Mouse (Mus musculus) liver, embryonic 11.5 days (tissue): ENCODE data around the gene Alox8. TPM values are rescaled to one million over a fixed set of nuclear protein-coding genes. Genes with fewer than 3 reads are reported as not detected.

Experiments
- ATAC-seq: fragments of 200-750 bp; cut with Nextera tagmentation; replicated peaks from 2 replicates; pipeline ENCODE4 v1.8.0; 2017; ENCODE audit warnings: moderate number of reproducible peaks, mild to moderate bottlenecking, moderate TSS enrichment, moderate library complexity; ENCODE audit not compliant: low FRiP score
- DNase-seq: peaks from one replicate; pipeline ENCODE4 v3.0.0-alpha.2; 2017; ENCODE audit warnings: low spot score
- H3K27ac ChIP-seq: fragments of 300-500 bp; sonication (generic); 2 replicates; pipeline ENCODE4 v1.5.1; 2014; ENCODE audit warnings: mild to moderate bottlenecking, low read depth, low read length, control low read depth
- H3K27me3 ChIP-seq: fragments of 300-500 bp; sonication (generic); replicated peaks from 2 replicates; pipeline ENCODE4 v1.6.1; 2014; ENCODE audit warnings: low read length, mixed read lengths; ENCODE audit not compliant: control insufficient read depth, insufficient read depth
- H3K36me3 ChIP-seq: fragments of 300-500 bp; sonication (generic); 2 replicates; pipeline ENCODE4 v1.6.1; 2014; ENCODE audit warnings: mild to moderate bottlenecking, low read length, moderate library complexity, mixed read lengths; ENCODE audit not compliant: control insufficient read depth, insufficient read depth
- H3K4me1 ChIP-seq: fragments of 300-500 bp; sonication (generic); replicated peaks from 2 replicates; pipeline ENCODE4 v1.6.1; 2014; ENCODE audit warnings: low read length, mixed read lengths; ENCODE audit not compliant: control insufficient read depth, insufficient read depth
- H3K4me2 ChIP-seq: fragments of 300-500 bp; sonication (generic); 2 replicates; pipeline ENCODE4 v1.6.1; 2014; ENCODE audit warnings: mild to moderate bottlenecking, control low read depth, moderate library complexity
- H3K4me3 ChIP-seq: fragments of 300-500 bp; sonication (generic); 2 replicates; pipeline ENCODE4 v1.5.1; 2014; ENCODE audit warnings: low read depth, low read length, control low read depth
- H3K9ac ChIP-seq: fragments of 300-500 bp; sonication (generic); 2 replicates; pipeline ENCODE4 v1.6.1; 2014; ENCODE audit warnings: low read depth, low read length, control low read depth
- H3K9me3 ChIP-seq: fragments of 300-500 bp; sonication (generic); 2 replicates; pipeline ENCODE4 v1.6.1; 2016; ENCODE audit warnings: low read length, inconsistent platforms, mixed read lengths; ENCODE audit not compliant: control insufficient read depth
- WGBS: fragments of 180-500 bp; shearing (Covaris S2); extraction: QIAGEN DNeasy Blood & Tissue Kit; methylation state at CpG from one replicate; pipeline ENCODE4 v1.1.7; 2014; 5-methylcytosine and 5-hydroxymethylcytosine counted together
- polyA plus RNA-seq: library from polyadenylated mRNA; unstranded; fragments of >200 nt; fragmentation: Nextera tagmentation; extraction: Ambion mirVana; gene quantifications from 2 replicates; pipeline ENCODE4 v1.2.1, GENCODE M21; 2014

Alox8 gene
- polyA plus RNA-seq, 1 experiment from 2014 or later, result 0.12 TPM

- WGBS, result 74% methylated on average over 1 of the region's 1 CpGs
- Histone ChIP-seq H3K4me3 (no peak overlapping the region), H3K27ac (no peak overlapping the region), H3K36me3 (no peaks in the 10 kb centered on the region), H3K9me3 (no peaks in the 10 kb centered on the region), H3K27me3 (peaks cover 14% of the 10 kb centered on the region), H3K9ac (no peak overlapping the region), H3K4me2 (no peak overlapping the region), H3K4me1 (no peaks in the 10 kb centered on the region)
- ATAC-seq (no peak), DNase-seq (no peak)
Observed at GRCm38 (mm10) chr11:69225715-69226114, 28.1 kb upstream of the Alox8 start.

DNA sequence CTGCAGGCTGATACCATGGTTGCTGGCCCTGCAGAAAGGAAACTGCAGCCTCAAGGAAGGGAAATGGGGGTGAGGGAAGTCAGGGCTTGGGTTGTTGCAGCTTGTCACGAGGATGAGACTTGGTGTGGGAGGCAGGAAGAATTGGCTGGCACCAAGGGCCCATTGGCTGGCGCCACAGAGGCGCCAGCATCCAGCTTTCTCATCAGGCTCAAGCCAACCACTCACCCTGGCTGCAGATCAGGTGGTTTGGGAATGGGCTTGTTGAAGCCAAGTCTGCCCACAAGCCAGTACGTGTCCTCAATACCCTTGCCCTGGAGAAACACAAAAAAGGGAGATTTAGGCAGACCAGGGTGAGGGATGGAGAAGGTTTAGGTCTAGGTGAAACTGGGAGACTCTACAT lies 25.5 kb upstream of the Alox8 start:
- H3K4me1 ChIP-seq, result no peaks in the 10 kb centered on the region
- H3K9me3 ChIP-seq, result no peaks in the 10 kb centered on the region
- no peak overlapping the region for H3K27ac ChIP-seq
- H3K4me2 ChIP-seq, result no peak overlapping the region
- H3K9ac ChIP-seq, result no peak overlapping the region
- no peak for DNase-seq
- no peak overlapping the region for H3K4me3 ChIP-seq
- ATAC-seq, result no peak
- peaks cover 14% of the 10 kb centered on the region for H3K27me3 ChIP-seq
- 74% methylated on average over 4 of the region's 4 CpGs for WGBS
- no peaks in the 10 kb centered on the region for H3K36me3 ChIP-seq

GRCm38 (mm10) chr11:69221070-69221469 lies 23.4 kb upstream of the Alox8 start:
- H3K27me3 ChIP-seq, result peaks cover 3% of the 10 kb centered on the region; the same call in 1 of the 2 replicates
- DNase-seq (no peak), ATAC-seq (no peak)
- H3K4me2 ChIP-seq, result no peak overlapping the region
- H3K9ac ChIP-seq, result no peak overlapping the region
- H3K36me3 ChIP-seq, result no peaks in the 10 kb centered on the region
- H3K9me3 ChIP-seq, result no peaks in the 10 kb centered on the region
- 69% methylated on average over 4 of the region's 4 CpGs for WGBS
- H3K27ac ChIP-seq, result no peak overlapping the region
- H3K4me3 ChIP-seq, result no peak overlapping the region
- no peaks in the 10 kb centered on the region for H3K4me1 ChIP-seq

- DNase-seq (peak; percentile 1), ATAC-seq (no peak)
- H3K27me3 ChIP-seq, result no peaks in the 10 kb centered on the region; the same call in 1 of the 2 replicates
- H3K36me3 ChIP-seq, result no peaks in the 10 kb centered on the region
- WGBS, result 33% methylated on average over 2 of the region's 2 CpGs
- no peaks in the 10 kb centered on the region for H3K9me3 ChIP-seq
- H3K4me1 ChIP-seq, result no peaks in the 10 kb centered on the region
- H3K4me3 ChIP-seq, result no peak overlapping the region
- no peak overlapping the region for H3K4me2 ChIP-seq
- no peak overlapping the region for H3K27ac ChIP-seq
- no peak overlapping the region for H3K9ac ChIP-seq
Observed at GRCm38 (mm10) chr11:69218661-69219060, 21.0 kb upstream of the Alox8 start.

- Histone ChIP-seq H3K27me3 (no peaks in the 10 kb centered on the region; the same call in 1 of the 2 replicates), H3K9me3 (no peaks in the 10 kb centered on the region), H3K4me1 (no peaks in the 10 kb centered on the region), H3K4me2 (no peak overlapping the region), H3K36me3 (no peaks in the 10 kb centered on the region), H3K4me3 (no peak overlapping the region), H3K27ac (no peak overlapping the region), H3K9ac (no peak overlapping the region)
- ATAC-seq (no peak), DNase-seq (no peak)
- WGBS, result 85% methylated on average over 5 of the region's 5 CpGs
Observed at GRCm38 (mm10) chr11:69217411-69217810, 19.8 kb upstream of the Alox8 start.

DNA sequence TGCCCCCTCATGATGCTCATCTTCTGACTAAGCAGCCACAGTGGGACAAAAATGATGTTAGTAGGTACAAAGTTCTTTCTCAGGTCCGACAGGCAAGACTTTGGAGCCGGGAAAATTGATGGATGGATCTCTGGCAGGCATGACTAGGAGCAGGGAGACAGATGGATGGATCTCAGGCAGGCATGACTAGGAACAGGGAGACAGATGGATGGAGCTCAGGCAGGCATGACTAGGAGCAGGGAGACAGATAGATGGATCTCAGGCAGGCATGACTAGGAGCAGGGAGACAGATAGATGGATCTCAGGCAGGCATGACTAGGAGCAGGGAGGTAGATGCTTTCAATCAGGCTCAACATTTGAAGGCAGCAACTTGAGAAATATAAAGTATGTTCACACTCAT lies 13.8 kb upstream of the Alox8 start:
- no peak for ATAC-seq
- H3K9ac ChIP-seq, result no peak overlapping the region
- H3K4me2 ChIP-seq, result no peak overlapping the region
- no peaks in the 10 kb centered on the region for H3K27me3 ChIP-seq
- H3K4me1 ChIP-seq, result no peaks in the 10 kb centered on the region
- no peak overlapping the region for H3K4me3 ChIP-seq
- no peak for DNase-seq
- WGBS, result 45% methylated on average over 2 of the region's 2 CpGs
- no peak overlapping the region for H3K27ac ChIP-seq
- no peaks in the 10 kb centered on the region for H3K9me3 ChIP-seq
- H3K36me3 ChIP-seq, result no peaks in the 10 kb centered on the region

- WGBS, result 57% methylated on average over 13 of the region's 13 CpGs
- DNase-seq (no peak), ATAC-seq (no peak)
- Histone ChIP-seq H3K9me3 (no peaks in the 10 kb centered on the region), H3K4me1 (no peaks in the 10 kb centered on the region), H3K9ac (no peak overlapping the region), H3K27me3 (peaks cover 8% of the 10 kb centered on the region), H3K27ac (no peak overlapping the region), H3K4me2 (no peak overlapping the region), H3K36me3 (no peaks in the 10 kb centered on the region), H3K4me3 (no peak overlapping the region)
Observed at GRCm38 (mm10) chr11:69202469-69203230, 5.0 kb upstream of the Alox8 start.

- H3K27me3 ChIP-seq, result peaks cover 26% of the 10 kb centered on the region
Observed at GRCm38 (mm10) chr11:69200231-69200630, 2.6 kb upstream of the Alox8 start.

DNA sequence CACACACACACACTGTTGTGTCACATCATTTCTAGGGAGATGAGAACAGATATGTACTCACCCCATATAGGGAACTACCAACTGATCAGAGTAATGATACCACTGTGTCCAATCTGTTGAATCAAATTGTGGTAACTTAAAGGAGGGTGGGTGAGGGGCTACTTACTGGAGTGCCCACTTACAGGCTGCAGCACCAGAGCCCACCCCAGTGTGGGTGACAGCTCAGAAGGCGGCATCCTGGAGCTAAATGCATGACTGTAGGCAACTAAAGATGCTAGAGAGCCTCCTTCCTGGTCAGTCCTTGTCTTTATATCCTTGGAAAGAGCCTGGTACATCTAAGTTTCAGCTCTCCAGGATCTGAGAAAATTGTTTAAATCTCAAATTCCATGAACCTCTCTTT lies 1.6 kb upstream of the Alox8 start:
- peaks cover 26% of the 10 kb centered on the region for H3K27me3 ChIP-seq
- no peaks in the 10 kb centered on the region for H3K9me3 ChIP-seq
- no peak for DNase-seq
- H3K36me3 ChIP-seq, result no peaks in the 10 kb centered on the region
- H3K4me2 ChIP-seq, result no peak overlapping the region
- no peaks in the 10 kb centered on the region for H3K4me1 ChIP-seq
- 79% methylated on average over 1 of the region's 1 CpGs for WGBS
- ATAC-seq, result no peak
- H3K4me3 ChIP-seq, result no peak overlapping the region
- no peak overlapping the region for H3K9ac ChIP-seq
- H3K27ac ChIP-seq, result no peak overlapping the region

More at GRCm38 (mm10) chr11:69200231-69200630, 2.6 kb upstream of the Alox8 start:
- no peak overlapping the region for H3K9ac ChIP-seq
- no peaks in the 10 kb centered on the region for H3K4me1 ChIP-seq
- no peaks in the 10 kb centered on the region for H3K36me3 ChIP-seq
- WGBS, result 30% methylated on average over 6 of the region's 6 CpGs
- no peak overlapping the region for H3K4me3 ChIP-seq
- H3K4me2 ChIP-seq, result no peak overlapping the region
- no peak overlapping the region for H3K27ac ChIP-seq
- no peak for DNase-seq
- H3K9me3 ChIP-seq, result no peaks in the 10 kb centered on the region
- ATAC-seq, result no peak
